Mouse (Mus musculus) right cerebral cortex, postnatal 4 days (tissue): ENCODE measurements around the gene Fbxl22.
A peak's percentile ranks its signal among the peaks of the same experiment; 100 is the strongest.

Source experiments
- DNase-seq: peaks from one replicate; pipeline ENCODE4 v3.0.0-alpha.2; 2022

Gene Fbxl22

DNA sequence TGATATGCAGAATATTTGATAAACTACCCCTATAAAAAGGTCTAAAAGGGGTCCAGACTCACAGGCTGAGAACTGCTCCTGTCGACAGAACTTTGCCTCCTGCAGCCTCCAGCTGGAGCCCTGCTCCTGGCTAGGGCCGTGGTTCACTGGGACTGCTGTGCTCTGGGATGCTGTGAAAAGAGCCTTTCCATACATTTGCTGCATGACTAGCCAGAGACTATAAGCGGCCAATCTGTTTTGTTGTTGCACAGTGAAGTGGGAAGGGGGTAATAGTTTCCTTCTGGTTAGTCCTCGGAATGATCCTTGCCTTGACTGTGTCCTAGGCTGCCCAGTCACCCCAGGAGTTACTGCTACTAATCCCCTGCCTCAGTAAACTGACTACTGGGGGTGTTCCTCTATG is 8.4 kb downstream of the Fbxl22 start:
- DNase-seq, result no peak

DNA sequence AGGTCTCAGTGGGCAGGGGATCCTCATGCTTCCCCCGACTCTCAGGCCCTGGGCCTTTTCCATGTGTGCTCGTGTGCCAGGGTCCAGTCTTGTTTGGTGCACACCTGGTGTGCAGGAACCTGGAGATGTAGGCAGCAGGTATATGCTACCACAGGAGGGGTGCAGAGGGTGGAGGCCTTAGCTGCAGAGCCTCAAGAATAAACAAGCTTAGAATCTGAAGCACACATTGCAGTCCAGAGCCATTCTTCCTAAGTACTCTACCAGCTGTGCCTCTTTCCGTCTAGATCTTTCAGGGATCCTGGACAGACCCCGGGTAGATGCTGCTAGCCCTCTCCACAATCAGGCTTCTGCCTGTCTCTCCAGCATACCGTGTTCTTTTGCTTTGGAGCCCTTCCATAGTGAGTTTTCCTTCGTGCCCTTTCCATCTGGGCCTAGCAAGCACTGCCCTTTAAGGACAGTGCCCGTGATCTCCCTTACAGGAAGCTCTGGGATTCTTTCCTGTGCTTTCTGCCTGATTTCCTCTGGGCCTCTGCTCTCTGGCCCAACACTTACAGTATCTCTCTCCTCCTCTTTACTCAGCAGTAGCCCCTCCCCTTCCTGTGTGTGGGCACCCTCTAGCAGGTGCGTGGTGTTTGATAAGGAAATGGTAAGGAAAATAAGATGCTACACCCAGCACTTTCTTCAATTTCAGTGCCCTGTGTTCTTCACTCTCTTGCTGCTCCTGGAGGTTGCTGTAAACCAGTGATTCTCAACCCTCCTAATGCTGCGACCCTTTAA is 9.1 kb downstream of the Fbxl22 start:
- DNase-seq, result no peak

DNA sequence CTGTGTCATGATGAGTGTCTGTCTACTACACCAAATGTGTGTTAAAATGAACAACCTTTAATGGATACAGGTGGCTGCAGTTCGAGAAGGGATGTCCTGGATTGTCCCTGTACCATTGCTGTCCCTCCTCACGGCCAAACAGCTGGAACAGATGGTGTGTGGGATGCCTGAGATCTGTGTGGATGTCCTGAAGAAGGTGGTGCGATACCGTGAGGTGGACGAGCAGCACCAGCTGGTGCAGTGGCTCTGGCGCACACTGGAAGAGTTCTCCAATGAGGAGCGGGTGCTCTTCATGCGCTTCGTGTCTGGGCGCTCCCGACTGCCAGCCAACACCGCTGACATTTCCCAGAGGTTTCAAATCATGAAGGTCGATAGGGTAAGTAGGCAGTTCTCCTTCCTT is 9.9 kb downstream of the Fbxl22 start:
- DNase-seq, result no peak

DNA sequence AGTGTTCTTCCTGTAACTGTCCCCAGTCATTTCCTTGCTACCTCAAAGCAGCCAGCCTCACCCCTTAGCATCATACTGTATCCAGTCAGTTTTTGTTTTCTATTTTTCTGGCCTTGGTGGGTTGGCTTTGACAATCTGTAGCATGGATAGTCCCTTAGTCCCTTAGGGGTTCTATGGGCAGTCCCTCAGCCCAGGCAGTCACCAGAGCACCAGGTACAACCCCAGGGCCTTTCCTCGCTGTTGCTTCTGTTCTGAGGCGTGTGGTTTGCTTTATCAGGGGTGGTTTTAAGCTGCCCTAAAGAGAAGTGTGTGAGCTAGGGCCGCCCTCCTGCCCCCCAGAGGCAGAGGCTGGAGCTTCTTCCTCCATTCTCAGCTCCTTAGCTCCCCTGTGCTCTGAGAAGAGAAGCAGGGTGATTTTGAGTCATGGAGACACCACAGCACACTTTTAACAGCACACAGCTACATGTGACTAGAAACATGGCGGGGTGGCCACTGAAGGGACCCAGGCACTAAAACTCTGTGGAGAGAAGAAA is 10.4 kb downstream of the Fbxl22 start:
- no peak for DNase-seq

DNA sequence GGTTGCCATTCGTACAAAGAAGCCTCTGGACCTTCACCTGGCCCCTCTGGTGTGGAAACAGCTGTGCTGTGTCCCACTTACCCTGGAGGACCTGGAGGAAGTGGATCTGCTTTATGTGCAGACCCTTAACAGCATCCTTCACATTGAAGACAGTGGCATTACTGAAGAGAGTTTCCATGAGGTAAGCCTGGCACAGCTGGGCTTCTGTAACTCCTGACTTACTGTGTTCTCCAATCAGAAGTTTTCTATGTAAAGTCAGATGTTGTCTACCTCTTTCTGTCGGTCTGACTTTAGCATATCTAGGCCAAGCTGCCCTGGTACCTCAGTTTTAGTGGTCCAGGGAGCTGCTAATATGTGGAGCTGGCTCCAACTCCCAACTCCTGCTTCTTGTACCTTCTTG is 13.1 kb downstream of the Fbxl22 start:
- no peak for DNase-seq

DNA sequence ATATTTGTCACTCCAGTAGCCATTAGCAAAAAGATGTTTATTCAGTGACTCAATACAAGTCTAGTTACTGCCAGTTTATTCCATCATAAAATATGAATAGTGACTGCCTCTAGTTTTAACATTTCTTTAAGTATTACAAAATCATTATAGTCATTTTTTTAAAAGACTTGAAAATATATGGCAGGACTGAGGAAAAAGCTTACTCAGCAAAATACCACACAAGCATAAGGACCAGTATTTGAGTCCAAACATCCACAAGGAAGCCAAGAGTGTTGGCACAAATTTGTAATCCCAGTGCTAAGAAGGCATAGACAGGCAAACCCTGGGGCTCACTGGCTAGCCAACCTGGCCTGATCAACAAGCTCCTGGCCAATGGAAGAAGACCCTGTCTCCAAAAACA is 20.4 kb downstream of the Fbxl22 start:
- DNase-seq, result no peak

DNA sequence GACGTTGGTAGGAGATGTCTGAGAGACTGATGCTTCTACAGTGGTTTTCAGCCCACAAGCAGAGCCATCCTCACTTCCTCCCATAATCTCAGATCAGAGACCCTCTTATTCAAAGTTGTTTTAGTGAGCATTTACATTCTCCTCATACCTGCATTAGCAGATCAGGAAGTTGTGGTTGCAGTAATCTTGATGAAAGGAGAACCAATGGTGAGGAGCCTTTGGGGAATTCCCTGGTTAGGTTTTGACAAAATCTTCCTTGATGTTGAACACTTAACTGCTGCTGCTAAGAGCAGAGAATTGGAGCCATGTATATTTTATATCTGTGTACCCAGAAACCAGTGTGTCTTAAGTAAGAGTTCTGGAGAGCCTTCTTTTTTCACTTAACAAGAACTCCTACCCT is 22.0 kb downstream of the Fbxl22 start:
- no peak for DNase-seq

DNA sequence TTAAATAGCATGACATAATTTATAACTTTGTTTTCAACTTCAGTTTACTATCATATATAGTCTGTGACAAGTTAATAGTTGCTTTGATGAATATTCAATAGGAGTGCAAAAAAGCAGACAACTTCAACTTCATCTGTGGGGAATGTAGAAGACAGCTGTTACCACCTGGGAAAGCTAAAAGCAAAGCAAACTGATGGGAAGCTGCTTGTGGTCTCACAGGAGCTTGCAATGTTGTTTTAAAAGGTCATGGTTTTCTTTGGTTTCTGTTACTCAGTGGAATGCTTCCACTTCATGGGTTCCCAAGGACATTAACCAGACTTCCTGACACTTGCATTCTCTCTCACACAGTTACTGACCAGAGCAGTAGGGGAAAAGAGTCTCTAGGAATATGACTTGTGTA is 25.6 kb downstream of the Fbxl22 start:
- no peak for DNase-seq

DNA sequence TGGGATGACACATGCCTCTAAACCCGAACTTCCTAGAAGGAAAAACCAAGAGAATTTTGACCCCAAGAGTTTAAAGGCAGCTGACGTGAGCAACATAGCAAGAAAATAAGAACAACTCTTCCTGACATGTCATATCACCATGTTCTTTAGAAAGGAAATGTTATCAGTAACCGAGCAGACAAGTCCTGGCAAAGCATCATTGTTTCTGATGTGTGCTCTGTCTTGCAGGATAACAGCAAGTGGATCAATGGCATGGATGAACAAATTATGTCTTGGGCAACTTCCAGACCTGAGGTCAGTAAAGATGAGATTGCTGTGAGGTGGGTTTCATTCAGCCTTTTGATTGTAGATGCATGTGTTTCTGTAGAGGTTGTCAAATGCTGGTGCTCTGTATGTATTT is 31.0 kb downstream of the Fbxl22 start:
- no peak for DNase-seq

DNA sequence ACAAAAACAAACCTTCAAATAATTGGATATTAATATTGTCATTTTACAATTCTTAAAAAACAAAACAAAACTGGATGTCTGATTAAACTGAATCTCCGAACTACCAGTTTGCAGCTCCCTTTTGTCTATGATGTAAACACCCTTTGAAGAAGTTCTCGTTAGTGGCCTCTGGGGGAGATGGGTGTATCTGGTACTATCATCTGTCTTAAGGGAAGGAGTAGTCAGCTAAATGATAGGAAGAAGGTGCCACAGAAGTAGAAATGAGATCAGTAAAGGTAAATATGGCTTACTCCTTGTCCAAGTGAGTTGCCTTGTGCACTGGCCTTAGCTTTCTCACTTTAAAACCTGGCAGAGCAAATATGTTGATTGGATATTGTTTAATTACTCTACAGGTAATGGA is 36.6 kb downstream of the Fbxl22 start:
- no peak for DNase-seq

DNA sequence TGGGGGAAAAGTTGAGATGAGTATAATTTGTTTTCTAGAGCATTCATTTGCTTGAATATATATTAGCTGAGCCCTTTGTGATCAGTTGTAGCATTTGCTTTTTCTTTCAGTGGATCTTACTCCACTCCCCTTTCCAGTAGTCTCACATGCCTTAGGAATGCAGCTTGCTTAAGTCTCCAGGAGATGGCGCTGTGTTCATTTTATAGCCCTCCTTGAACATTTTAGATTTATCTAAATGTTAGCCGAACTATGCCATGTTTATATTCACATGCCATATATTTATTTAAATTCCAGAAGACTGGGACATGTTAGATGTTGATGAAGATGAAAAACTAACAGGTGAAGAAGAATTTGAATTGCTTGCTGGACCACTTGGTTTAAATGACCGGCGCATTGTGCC is 49.3 kb downstream of the Fbxl22 start:
- DNase-seq, result peak; percentile 9
